Comparison of ENCODE assay signal across 15 mouse cellular contexts in the genomic region with DNA sequence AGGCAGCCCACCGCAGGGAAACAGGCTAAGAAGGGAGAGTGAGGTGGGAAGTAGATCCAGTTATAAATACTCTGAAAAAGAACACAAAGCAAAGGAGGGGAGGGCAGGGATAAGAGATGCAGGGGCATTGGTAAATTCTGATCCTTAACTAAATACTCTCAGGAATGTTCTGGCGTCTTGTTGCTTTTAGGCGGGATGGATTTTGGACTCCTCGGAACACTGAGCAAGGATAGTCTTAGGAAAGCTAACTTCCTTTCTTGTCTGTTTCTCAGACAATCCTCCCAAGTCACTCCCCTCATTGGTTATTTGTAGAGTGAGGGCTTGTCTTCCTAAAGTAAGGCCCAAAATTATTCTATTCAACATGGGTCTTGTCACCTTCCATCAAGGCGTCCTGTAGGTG.
"Had no signal": no experiment of that assay in that cellular context is flagged by ENCODE, and none has a peak within 500 bp of the region (broad histone marks: within the 10 kb centered on the region; RNA-seq: fewer than 3 reads in every experiment).

No protein-coding gene starts in this region.

- ATAC-seq: liver, postnatal 0 days; midbrain, embryonic 13.5 days; midbrain, embryonic 15.5 days had no signal

- H3K4me2 ChIP-seq: liver, embryonic 15.5 days; midbrain, embryonic 11.5 days; midbrain, embryonic 13.5 days; midbrain, embryonic 15.5 days; neural tube, embryonic 12.5 days had no signal

- H3K9me3 ChIP-seq: liver, embryonic 15.5 days; midbrain, embryonic 13.5 days; midbrain, embryonic 15.5 days; neural tube, embryonic 12.5 days had no signal

- H3K27me3 ChIP-seq: liver, embryonic 15.5 days; megakaryocyte, embryonic 14.5 days; midbrain, embryonic 13.5 days; midbrain, embryonic 15.5 days; neural tube, embryonic 12.5 days had no signal

- H3K9ac ChIP-seq: liver, embryonic 15.5 days; liver, postnatal 0 days; midbrain, embryonic 13.5 days; midbrain, embryonic 15.5 days; neural tube, embryonic 12.5 days had no signal

- H3K27ac ChIP-seq: liver, embryonic 15.5 days; macrophage; midbrain, embryonic 13.5 days; midbrain, embryonic 15.5 days; neural tube, embryonic 12.5 days had no signal

- DNase-seq: liver, postnatal 0 days; lung, adult 2 months; lung, postnatal 10 days; lung, postnatal 36 days; right cerebral cortex, postnatal 14 days; thymus, adult 18-20 months; thymus, postnatal 14 days; thymus, postnatal 36 days had no signal

- H3K36me3 ChIP-seq: midbrain, embryonic 15.5 days had no signal

- H3K4me3 ChIP-seq: liver, embryonic 15.5 days; megakaryocyte, embryonic 14.5 days; midbrain, embryonic 13.5 days; midbrain, embryonic 15.5 days; neural tube, embryonic 12.5 days had no signal
